Mouse (Mus musculus): ENCODE data around the gene Plet1. TPM values are rescaled to one million over a fixed set of nuclear protein-coding genes. Genes with fewer than 3 reads are reported as not detected.

Gene Plet1
- polyA plus RNA-seq (2015; fragmentation: Nextera tagmentation; extraction: Ambion mirVana): 0.18 and 0.19 TPM in 2 replicates

- no peaks in the 10 kb centered on the region for H3K27me3 ChIP-seq
- ATAC-seq (ENCODE audit: low FRiP score, low read depth): no peak
- no peaks in the 10 kb centered on the region for H3K9me3 ChIP-seq
- H3K27ac ChIP-seq: no peak within 1 kb of the TSS
- no peak within 1 kb of the TSS for H3K4me2 ChIP-seq (replicated peaks)
- no peak within 1 kb of the TSS for H3K4me3 ChIP-seq
- no peak within 1 kb of the TSS for H3K9ac ChIP-seq
- WGBS: 74% methylated on average over 6 of the region's 6 CpGs
- no peaks in the 10 kb centered on the region for H3K4me1 ChIP-seq
- no peaks in the 10 kb centered on the region for H3K36me3 ChIP-seq
These were observed at the start of gene Plet1 for GRCm38 (mm10) chr9:50494311-50494710. Plet1 (plus strand) TSS chr9:50494525.

- no peak overlapping the region for H3K4me3 ChIP-seq
- H3K9me3 ChIP-seq: no peaks in the 10 kb centered on the region
- H3K9ac ChIP-seq: no peak overlapping the region
- no peak overlapping the region for H3K27ac ChIP-seq
- no peaks in the 10 kb centered on the region for H3K4me1 ChIP-seq
- H3K27me3 ChIP-seq: 0 out of 2 replicates have a peak, but pooled peaks cover 2% of the 10 kb centered on the region
- no peaks in the 10 kb centered on the region for H3K36me3 ChIP-seq
- H3K4me2 ChIP-seq (replicated peaks): no peak overlapping the region
- ATAC-seq (ENCODE audit: low FRiP score, low read depth): no peak
- 62% methylated on average over 13 of the region's 13 CpGs for WGBS
These were observed 45.3 kb upstream of the Plet1 start for GRCm38 (mm10) chr9:50449048-50449447.

DNA sequence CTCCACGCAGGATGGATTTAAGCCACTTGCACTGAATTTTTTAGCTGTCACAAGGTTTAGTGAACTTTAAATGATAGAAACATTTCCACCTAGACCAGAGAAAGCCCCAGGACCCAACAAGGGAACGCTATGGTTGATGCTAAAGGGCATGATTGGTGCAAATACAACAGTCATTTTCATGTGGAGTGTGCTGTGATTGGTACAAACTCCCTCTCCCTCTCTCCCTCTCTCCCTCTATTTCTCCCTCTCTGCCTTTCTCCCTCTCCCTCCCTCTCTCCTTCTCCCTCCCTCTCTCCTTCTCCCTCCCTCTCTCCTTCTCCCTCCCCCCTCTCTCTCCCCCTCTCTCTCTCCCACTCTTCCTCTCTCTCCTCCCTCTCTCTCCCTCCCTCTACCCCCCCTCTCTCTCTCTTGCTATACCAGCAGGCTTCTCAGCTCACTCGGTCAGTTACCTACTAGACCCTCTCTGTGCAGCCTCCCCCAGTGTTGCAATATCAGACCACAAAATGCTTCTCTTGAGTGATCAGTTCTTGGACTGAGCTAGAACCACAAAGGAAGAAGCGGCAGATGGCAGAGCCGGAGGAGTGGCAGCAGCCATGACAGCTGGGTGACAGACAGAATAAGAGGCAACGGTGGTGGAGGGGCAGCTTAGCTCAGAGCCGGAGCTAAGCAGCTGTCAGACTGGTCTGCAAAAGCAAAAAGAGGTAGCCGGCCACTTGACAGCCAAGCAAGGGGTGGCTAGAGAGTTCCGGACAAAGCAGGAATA is 42.7 kb upstream of the Plet1 start:
- peak; percentile 72; the same call in 1 of the 2 replicates for ATAC-seq (ENCODE audit: low FRiP score, low read depth)
- Histone ChIP-seq H3K27me3 (0 out of 2 replicates have a peak, but pooled peaks cover 2% of the 10 kb centered on the region), H3K4me1 (no peaks in the 10 kb centered on the region), H3K9ac (no peak overlapping the region), H3K4me2 (replicated peaks) (no peak overlapping the region), H3K27ac (peak overlapping the region; percentile 33; the same call in 1 of the 2 replicates), H3K9me3 (no peaks in the 10 kb centered on the region), H3K36me3 (no peaks in the 10 kb centered on the region), H3K4me3 (no peak overlapping the region)
- WGBS: 64% methylated on average over 9 of the region's 9 CpGs

DNA sequence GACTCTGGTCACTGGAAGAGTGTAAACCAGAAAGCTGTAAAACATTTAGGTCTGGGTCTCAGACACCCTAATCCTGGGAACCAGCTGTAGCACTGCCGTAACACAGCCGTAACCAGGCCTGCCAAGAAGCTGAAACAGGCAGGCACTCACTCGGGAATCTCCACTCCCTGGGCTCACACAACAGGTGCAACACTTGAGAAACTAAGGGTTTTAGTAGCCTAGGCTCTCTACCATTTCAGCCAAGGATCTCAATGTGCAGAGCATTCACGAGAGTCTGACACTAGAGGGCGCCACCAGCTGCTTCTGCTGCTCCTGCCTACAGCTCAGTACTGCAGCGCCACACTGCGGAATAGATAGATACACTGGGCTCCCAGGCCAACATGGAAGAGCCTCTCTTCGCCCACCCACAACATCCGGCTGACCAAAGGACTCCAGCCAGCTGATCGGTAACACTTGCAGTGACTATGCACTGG is 42.0 kb upstream of the Plet1 start:
- H3K4me3 ChIP-seq: no peak overlapping the region
- H3K27me3 ChIP-seq: 0 out of 2 replicates have a peak, but pooled peaks cover 2% of the 10 kb centered on the region
- no peak overlapping the region for H3K9ac ChIP-seq
- no peaks in the 10 kb centered on the region for H3K36me3 ChIP-seq
- H3K9me3 ChIP-seq: no peaks in the 10 kb centered on the region
- no peak overlapping the region for H3K27ac ChIP-seq
- H3K4me2 ChIP-seq (replicated peaks): peak overlapping the region; percentile 44
- ATAC-seq (ENCODE audit: low FRiP score, low read depth): peak; percentile 83
- 10% methylated on average over 10 of the region's 10 CpGs for WGBS
- no peaks in the 10 kb centered on the region for H3K4me1 ChIP-seq

GRCm38 (mm10) chr9:50457596-50457995 is 36.7 kb upstream of the Plet1 start:
- ATAC-seq (ENCODE audit: low FRiP score, low read depth): no peak
- H3K27me3 ChIP-seq: no peaks in the 10 kb centered on the region
- no peaks in the 10 kb centered on the region for H3K4me1 ChIP-seq
- 90% methylated on average over 7 of the region's 7 CpGs for WGBS
- no peak overlapping the region for H3K4me2 ChIP-seq (replicated peaks)
- H3K9ac ChIP-seq: no peak overlapping the region
- H3K36me3 ChIP-seq: no peaks in the 10 kb centered on the region
- no peak overlapping the region for H3K27ac ChIP-seq
- H3K4me3 ChIP-seq: no peak overlapping the region
- no peaks in the 10 kb centered on the region for H3K9me3 ChIP-seq

DNA sequence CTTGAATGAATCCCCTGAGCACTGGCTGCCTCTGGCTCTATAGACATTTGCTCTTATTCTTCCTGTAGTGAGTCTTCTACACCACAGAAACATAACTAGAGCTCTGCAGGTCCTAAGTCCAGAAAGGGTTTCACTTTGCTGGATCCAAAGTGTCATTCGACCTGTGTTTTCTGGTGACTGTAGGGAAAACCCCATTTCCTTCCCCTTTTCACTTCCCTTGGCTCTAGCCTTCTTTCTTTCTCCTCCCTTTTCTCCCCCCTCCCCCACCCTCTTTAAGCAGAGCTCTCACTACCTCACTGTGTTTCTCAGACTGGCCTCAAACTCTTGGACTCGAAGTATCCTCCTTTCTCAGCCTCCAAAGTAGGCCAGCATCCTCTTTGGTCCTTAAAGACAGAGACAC is 34.8 kb upstream of the Plet1 start:
- no peaks in the 10 kb centered on the region for H3K27me3 ChIP-seq
- H3K9ac ChIP-seq: no peak overlapping the region
- H3K4me1 ChIP-seq: no peaks in the 10 kb centered on the region
- no peak for ATAC-seq (ENCODE audit: low FRiP score, low read depth)
- no peaks in the 10 kb centered on the region for H3K36me3 ChIP-seq
- H3K4me2 ChIP-seq (replicated peaks): no peak overlapping the region
- H3K4me3 ChIP-seq: no peak overlapping the region
- 52% methylated on average over 2 of the region's 2 CpGs for WGBS
- no peaks in the 10 kb centered on the region for H3K9me3 ChIP-seq
- no peak overlapping the region for H3K27ac ChIP-seq

- Histone ChIP-seq H3K4me2 (replicated peaks) (peak overlapping the region; percentile 52), H3K9ac (peak overlapping the region; percentile 43; the same call in 1 of the 2 replicates), H3K4me1 (no peaks in the 10 kb centered on the region), H3K36me3 (no peaks in the 10 kb centered on the region), H3K4me3 (peak overlapping the region; percentile 27), H3K9me3 (no peaks in the 10 kb centered on the region), H3K27ac (no peak overlapping the region), H3K27me3 (no peaks in the 10 kb centered on the region)
- ATAC-seq (ENCODE audit: low FRiP score, low read depth): no peak
- 40% methylated on average over 19 of the region's 19 CpGs for WGBS
These were observed 31.7 kb upstream of the Plet1 start for GRCm38 (mm10) chr9:50462494-50463204.

GRCm38 (mm10) chr9:50463205-50463508 is 31.2 kb upstream of the Plet1 start:
- Histone ChIP-seq H3K9ac (no peak overlapping the region), H3K27me3 (no peaks in the 10 kb centered on the region), H3K9me3 (no peaks in the 10 kb centered on the region), H3K27ac (no peak overlapping the region), H3K36me3 (no peaks in the 10 kb centered on the region), H3K4me3 (no peak overlapping the region), H3K4me2 (replicated peaks) (no peak overlapping the region), H3K4me1 (no peaks in the 10 kb centered on the region)
- ATAC-seq (ENCODE audit: low FRiP score, low read depth): no peak
- WGBS: 32% methylated on average over 4 of the region's 4 CpGs

DNA sequence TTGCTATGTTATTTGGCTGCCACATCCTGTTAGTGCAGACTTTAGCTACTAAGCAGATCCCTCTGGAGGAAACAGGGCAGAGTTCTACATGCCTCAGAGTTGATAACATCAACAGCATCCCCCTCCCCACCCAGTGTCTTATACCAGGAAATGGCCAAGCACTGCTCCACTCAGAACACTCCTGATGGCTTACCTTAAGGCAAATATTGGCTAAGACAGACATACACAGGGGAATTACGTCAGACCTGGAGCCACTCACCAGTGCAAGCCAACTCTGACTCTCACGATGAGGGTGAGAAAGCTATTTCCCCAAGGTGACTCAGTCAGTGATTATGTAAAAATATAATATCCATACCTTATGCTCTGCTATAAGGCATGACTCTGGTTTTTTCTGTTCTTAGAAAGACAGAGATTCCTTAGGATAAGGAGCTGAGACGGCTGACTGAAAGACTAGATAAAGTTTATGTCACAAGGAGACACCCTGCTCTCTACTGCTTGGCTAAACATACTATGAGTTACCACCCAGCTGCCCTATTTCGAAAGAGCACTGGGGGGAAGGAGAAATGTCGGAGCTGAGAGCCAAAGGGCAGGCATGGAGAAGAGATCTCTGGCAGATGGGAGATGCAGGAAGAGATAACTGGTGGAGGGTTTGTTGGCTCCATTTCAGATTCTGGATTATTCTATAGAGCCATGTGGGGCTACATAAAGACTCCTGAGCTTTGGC is 23.8 kb upstream of the Plet1 start:
- H3K27ac ChIP-seq: no peak overlapping the region
- H3K9me3 ChIP-seq: no peaks in the 10 kb centered on the region
- no peak overlapping the region for H3K4me3 ChIP-seq
- H3K4me1 ChIP-seq: peaks cover 9% of the 10 kb centered on the region; the same call in 1 of the 2 replicates
- H3K27me3 ChIP-seq: no peaks in the 10 kb centered on the region
- ATAC-seq (ENCODE audit: low FRiP score, low read depth): no peak
- no peak overlapping the region for H3K4me2 ChIP-seq (replicated peaks)
- H3K36me3 ChIP-seq: no peaks in the 10 kb centered on the region
- H3K9ac ChIP-seq: no peak overlapping the region
- 82% methylated on average over 5 of the region's 5 CpGs for WGBS

GRCm38 (mm10) chr9:50471181-50471901 is 23.0 kb upstream of the Plet1 start:
- no peak overlapping the region for H3K27ac ChIP-seq
- peaks cover 9% of the 10 kb centered on the region; the same call in 1 of the 2 replicates for H3K4me1 ChIP-seq
- H3K27me3 ChIP-seq: no peaks in the 10 kb centered on the region
- no peak; the same call in 1 of the 2 replicates for ATAC-seq (ENCODE audit: low FRiP score, low read depth)
- no peak overlapping the region for H3K4me3 ChIP-seq
- H3K4me2 ChIP-seq (replicated peaks): no peak overlapping the region
- H3K9me3 ChIP-seq: no peaks in the 10 kb centered on the region
- H3K9ac ChIP-seq: no peak overlapping the region
- 59% methylated on average over 13 of the region's 13 CpGs for WGBS
- no peaks in the 10 kb centered on the region for H3K36me3 ChIP-seq

- Histone ChIP-seq H3K27ac (no peak overlapping the region), H3K4me3 (no peak overlapping the region)
- WGBS: 80% methylated on average over 7 of the region's 7 CpGs
These were observed 19.0 kb upstream of the Plet1 start for GRCm38 (mm10) chr9:50475318-50475717.

More at GRCm38 (mm10) chr9:50475318-50475717, 19.0 kb upstream of the Plet1 start:
- no peaks in the 10 kb centered on the region for H3K36me3 ChIP-seq
- H3K9me3 ChIP-seq: no peaks in the 10 kb centered on the region
- H3K4me1 ChIP-seq: peaks cover 14% of the 10 kb centered on the region; the same call in 1 of the 2 replicates
- H3K4me2 ChIP-seq (replicated peaks): no peak overlapping the region
- no peak for ATAC-seq (ENCODE audit: low FRiP score, low read depth)
- H3K27me3 ChIP-seq: peaks cover 19% of the 10 kb centered on the region; the same call in 1 of the 2 replicates
- H3K9ac ChIP-seq: no peak overlapping the region

Data from limb, embryonic 13.5 days (tissue).